Mouse (Mus musculus) midbrain, embryonic 14.5 days (tissue): ENCODE measurements around the gene Fyb. TPM values are rescaled to one million over a fixed set of nuclear protein-coding genes. Genes with fewer than 3 reads are reported as not detected.

Experiments used
- ATAC-seq: fragments of 200-750 bp; cut with Nextera tagmentation; 2 replicates; pipeline ENCODE4 v1.8.0; 2017; ENCODE audit warnings: moderate number of reproducible peaks, moderate library complexity; ENCODE audit not compliant: low FRiP score, low TSS enrichment
- DNase-seq: peaks from one replicate; pipeline ENCODE4 v3.0.0-alpha.2; 2015
- H3K27ac ChIP-seq: fragments of 300-500 bp; sonication (generic); replicated peaks from 2 replicates; pipeline ENCODE4 v1.5.1; 2014; ENCODE audit warnings: mild to moderate bottlenecking, low read depth, low read length, moderate library complexity
- H3K27me3 ChIP-seq: fragments of 300-500 bp; sonication (generic); 2 replicates; pipeline ENCODE4 v1.6.1; 2014; ENCODE audit warnings: low read length, control low read depth, mixed read lengths; ENCODE audit not compliant: control insufficient read depth, insufficient read depth
- H3K36me3 ChIP-seq: fragments of 300-500 bp; sonication (generic); 2 replicates; pipeline ENCODE4 v1.6.1; 2014; ENCODE audit warnings: low read length, control low read depth; ENCODE audit not compliant: control insufficient read depth, insufficient read depth
- H3K4me1 ChIP-seq: fragments of 300-500 bp; sonication (generic); 2 replicates; pipeline ENCODE4 v1.6.1; 2014; ENCODE audit warnings: mild to moderate bottlenecking, antibody characterized with exemption, low read length, control low read depth; ENCODE audit not compliant: control insufficient read depth, insufficient read depth
- H3K4me2 ChIP-seq: fragments of 300-500 bp; sonication (generic); 2 replicates; pipeline ENCODE4 v1.6.1; 2014; ENCODE audit warnings: mild to moderate bottlenecking, low read length, moderate library complexity
- H3K4me3 ChIP-seq: fragments of 300-500 bp; sonication (generic); replicated peaks from 2 replicates; pipeline ENCODE4 v1.5.1; 2014; ENCODE audit warnings: low read depth, low read length
- H3K9ac ChIP-seq: fragments of 300-500 bp; sonication (generic); replicated peaks from 2 replicates; pipeline ENCODE4 v1.6.1; 2014; ENCODE audit warnings: mild to moderate bottlenecking, low read length, moderate library complexity
- H3K9me3 ChIP-seq: fragments of 300-500 bp; sonication (generic); 2 replicates; pipeline ENCODE4 v1.6.1; 2016; ENCODE audit warnings: low read length, control low read depth, mixed read lengths; ENCODE audit not compliant: control insufficient read depth
- WGBS: fragments of 180-500 bp; shearing (Covaris S2); extraction: QIAGEN DNeasy Blood & Tissue Kit; methylation state at CpG from one replicate; pipeline ENCODE4 v1.1.7; 2014; 5-methylcytosine and 5-hydroxymethylcytosine counted together
- polyA plus RNA-seq: library from polyadenylated mRNA; unstranded; fragments of >200 nt; fragmentation: Nextera tagmentation; extraction: Ambion mirVana; gene quantifications from 2 replicates; pipeline ENCODE4 v1.2.1, GENCODE M21; 2014

The Fyb gene
- polyA plus RNA-seq, 1 experiment from 2014 or later: 6.1 TPM

- DNase-seq (no peak), ATAC-seq (no peak)
- H3K36me3 ChIP-seq: no peaks in the 10 kb centered on the region
These were observed 2.1 kb downstream of the Fyb start for GRCm38 (mm10) chr15:6524801-6525200.

GRCm38 (mm10) chr15:6525386-6525785, 2.7 kb downstream of the Fyb start:
- Histone ChIP-seq H3K9ac (no peak overlapping the region), H3K36me3 (no peaks in the 10 kb centered on the region), H3K4me2 (no peak overlapping the region), H3K9me3 (no peaks in the 10 kb centered on the region), H3K27ac (no peak overlapping the region), H3K4me1 (no peaks in the 10 kb centered on the region), H3K4me3 (no peak overlapping the region), H3K27me3 (no peaks in the 10 kb centered on the region)
- WGBS: 91% methylated on average over 3 of the region's 3 CpGs
- ATAC-seq (no peak), DNase-seq (no peak)

More at GRCm38 (mm10) chr15:6524801-6525200, 2.1 kb downstream of the Fyb start:
- Histone ChIP-seq H3K27me3 (no peaks in the 10 kb centered on the region), H3K27ac (no peak overlapping the region), H3K9me3 (no peaks in the 10 kb centered on the region), H3K4me3 (no peak overlapping the region), H3K4me1 (no peaks in the 10 kb centered on the region), H3K9ac (no peak overlapping the region), H3K4me2 (no peak overlapping the region)
- WGBS: 90% methylated on average over 2 of the region's 2 CpGs

GRCm38 (mm10) chr15:6533858-6534343, 11.2 kb downstream of the Fyb start:
- Histone ChIP-seq H3K9me3 (no peaks in the 10 kb centered on the region), H3K36me3 (no peaks in the 10 kb centered on the region), H3K4me1 (no peaks in the 10 kb centered on the region), H3K27ac (no peak overlapping the region), H3K9ac (no peak overlapping the region), H3K27me3 (no peaks in the 10 kb centered on the region), H3K4me3 (no peak overlapping the region), H3K4me2 (no peak overlapping the region)
- no peak for DNase-seq
- no peak for ATAC-seq
- 94% methylated on average over 3 of the region's 3 CpGs for WGBS

- no peak overlapping the region for H3K27ac ChIP-seq
- no peaks in the 10 kb centered on the region for H3K36me3 ChIP-seq
- H3K4me2 ChIP-seq: no peak overlapping the region
- ATAC-seq (no peak), DNase-seq (no peak)
- no peak overlapping the region for H3K9ac ChIP-seq
- no peaks in the 10 kb centered on the region for H3K27me3 ChIP-seq
- no peaks in the 10 kb centered on the region for H3K9me3 ChIP-seq
- no peaks in the 10 kb centered on the region for H3K4me1 ChIP-seq
- H3K4me3 ChIP-seq: no peak overlapping the region
- WGBS: 93% methylated on average over 8 of the region's 8 CpGs
These were observed 11.9 kb downstream of the Fyb start for GRCm38 (mm10) chr15:6534592-6534991.

GRCm38 (mm10) chr15:6539639-6540338, 17.1 kb downstream of the Fyb start:
- H3K27ac ChIP-seq: no peak overlapping the region
- 85% methylated on average over 7 of the region's 7 CpGs for WGBS
- DNase-seq (no peak), ATAC-seq (no peak)
- H3K27me3 ChIP-seq: no peaks in the 10 kb centered on the region
- H3K36me3 ChIP-seq: no peaks in the 10 kb centered on the region
- H3K4me1 ChIP-seq: no peaks in the 10 kb centered on the region
- no peak overlapping the region for H3K4me2 ChIP-seq
- no peaks in the 10 kb centered on the region for H3K9me3 ChIP-seq
- no peak overlapping the region for H3K9ac ChIP-seq
- H3K4me3 ChIP-seq: no peak overlapping the region

- Histone ChIP-seq H3K27ac (no peak overlapping the region), H3K9me3 (no peaks in the 10 kb centered on the region), H3K36me3 (no peaks in the 10 kb centered on the region), H3K4me1 (no peaks in the 10 kb centered on the region), H3K27me3 (no peaks in the 10 kb centered on the region), H3K4me2 (no peak overlapping the region), H3K4me3 (no peak overlapping the region), H3K9ac (no peak overlapping the region)
- DNase-seq: no peak
- no peak for ATAC-seq
- 94% methylated on average over 4 of the region's 4 CpGs for WGBS
These were observed 26.3 kb downstream of the Fyb start for GRCm38 (mm10) chr15:6548911-6549310.

- WGBS: 95% methylated on average over 7 of the region's 7 CpGs
- no peaks in the 10 kb centered on the region for H3K4me1 ChIP-seq
These were observed 29.2 kb downstream of the Fyb start for GRCm38 (mm10) chr15:6551875-6552274.

GRCm38 (mm10) chr15:6554742-6555141, 32.1 kb downstream of the Fyb start:
- Histone ChIP-seq H3K4me2 (no peak overlapping the region), H3K27me3 (no peaks in the 10 kb centered on the region), H3K27ac (no peak overlapping the region), H3K36me3 (no peaks in the 10 kb centered on the region), H3K4me1 (no peaks in the 10 kb centered on the region), H3K9me3 (no peaks in the 10 kb centered on the region), H3K4me3 (no peak overlapping the region), H3K9ac (no peak overlapping the region)
- ATAC-seq (no peak), DNase-seq (no peak)
- 77% methylated on average over 4 of the region's 4 CpGs for WGBS

More at GRCm38 (mm10) chr15:6551875-6552274, 29.2 kb downstream of the Fyb start:
- Histone ChIP-seq H3K9ac (no peak overlapping the region), H3K27me3 (no peaks in the 10 kb centered on the region), H3K27ac (no peak overlapping the region), H3K36me3 (no peaks in the 10 kb centered on the region), H3K9me3 (no peaks in the 10 kb centered on the region), H3K4me3 (no peak overlapping the region), H3K4me2 (no peak overlapping the region)
- DNase-seq (no peak), ATAC-seq (no peak)

GRCm38 (mm10) chr15:6555536-6555935, 32.9 kb downstream of the Fyb start:
- 53% methylated on average over 2 of the region's 2 CpGs for WGBS
- Histone ChIP-seq H3K4me2 (no peak overlapping the region), H3K4me3 (no peak overlapping the region), H3K9ac (no peak overlapping the region), H3K9me3 (no peaks in the 10 kb centered on the region), H3K4me1 (no peaks in the 10 kb centered on the region), H3K27me3 (no peaks in the 10 kb centered on the region), H3K27ac (no peak overlapping the region), H3K36me3 (no peaks in the 10 kb centered on the region)
- ATAC-seq: no peak
- no peak for DNase-seq
